Mouse (Mus musculus): Measurements from ENCODE around the gene Fcor. TPM values are rescaled to one million over a fixed set of nuclear protein-coding genes. Genes with fewer than 3 reads are reported as not detected.
A peak's percentile ranks its signal among the peaks of the same experiment; 100 is the strongest.

Gene Fcor
- polyA plus RNA-seq, 1 experiment: 0.59 TPM

GRCm38 (mm10) chr8:3676131-3676992 lies 4.2 kb upstream of the Fcor start, which contains the start of gene Trappc5:
TSS of gene Trappc5 (plus strand) at chr8:3676299.
- TF ChIP-seq POLR2A (IDR thresholded peaks at IDR 0.05; ENCODE audit: control insufficient read depth, low read depth, low read length) (peak; percentile 71), CTCF (IDR thresholded peaks at IDR 0.05; ENCODE audit: control insufficient read depth, insufficient read depth, insufficient replicate concordance, low read depth, low read length) (peak; percentile 95)

GRCm38 (mm10) chr8:3674671-3675070 lies 2.5 kb upstream of the Fcor start:
- H3K27me3 ChIP-seq (ENCODE audit: control insufficient read depth, insufficient read depth, low read length): no peaks in the 10 kb centered on the region
- no peak for TF ChIP-seq POLR2A (IDR thresholded peaks at IDR 0.05; ENCODE audit: control insufficient read depth, low read depth, low read length)
- TF ChIP-seq CTCF (IDR thresholded peaks at IDR 0.05; ENCODE audit: control insufficient read depth, insufficient read depth, insufficient replicate concordance, low read depth, low read length): no peak
- H3K36me3 ChIP-seq (ENCODE audit: control insufficient read depth, insufficient read depth, low read length): no peaks in the 10 kb centered on the region; the same call in 1 of the 2 replicates
- H3K4me3 ChIP-seq (ENCODE audit: control insufficient read depth, low read depth, low read length): no peak overlapping the region
- peaks cover 14% of the 10 kb centered on the region for H3K4me1 ChIP-seq (ENCODE audit: control insufficient read depth, insufficient read depth, low read length)
- no peak overlapping the region for H3K27ac ChIP-seq (ENCODE audit: control insufficient read depth, insufficient read depth, low read depth, low read length)

More at GRCm38 (mm10) chr8:3676131-3676992, 4.2 kb upstream of the Fcor start, which contains the start of gene Trappc5:
- H3K36me3 ChIP-seq (ENCODE audit: control insufficient read depth, insufficient read depth, low read length): no peaks in the 10 kb centered on the region; the same call in 1 of the 2 replicates
- no peaks in the 10 kb centered on the region for H3K27me3 ChIP-seq (ENCODE audit: control insufficient read depth, insufficient read depth, low read length)
- peak within 1 kb of the TSS; percentile 99 for H3K4me3 ChIP-seq (ENCODE audit: control insufficient read depth, low read depth, low read length)
- peaks cover 14% of the 10 kb centered on the region for H3K4me1 ChIP-seq (ENCODE audit: control insufficient read depth, insufficient read depth, low read length)
- peak within 1 kb of the TSS; percentile 92 for H3K27ac ChIP-seq (ENCODE audit: control insufficient read depth, insufficient read depth, low read depth, low read length)

- H3K4me1 ChIP-seq (ENCODE audit: control insufficient read depth, insufficient read depth, low read length): no peaks in the 10 kb centered on the region; the same call in 1 of the 2 replicates
- H3K4me3 ChIP-seq (ENCODE audit: control insufficient read depth, low read depth, low read length): no peak overlapping the region
- H3K27me3 ChIP-seq (ENCODE audit: control insufficient read depth, insufficient read depth, low read length): no peaks in the 10 kb centered on the region
- no peaks in the 10 kb centered on the region for H3K36me3 ChIP-seq (ENCODE audit: control insufficient read depth, insufficient read depth, low read length)
- TF ChIP-seq POLR2A (IDR thresholded peaks at IDR 0.05; ENCODE audit: control insufficient read depth, low read depth, low read length): no peak
- TF ChIP-seq CTCF (IDR thresholded peaks at IDR 0.05; ENCODE audit: control insufficient read depth, insufficient read depth, insufficient replicate concordance, low read depth, low read length): no peak
- no peak overlapping the region for H3K27ac ChIP-seq (ENCODE audit: control insufficient read depth, insufficient read depth, low read depth, low read length)
Measured at GRCm38 (mm10) chr8:3670388-3670787, 1.8 kb downstream of the Fcor start.

GRCm38 (mm10) chr8:3665507-3665906 lies 6.7 kb downstream of the Fcor start, which contains the start of gene Mcemp1:
TSS of gene Mcemp1 (plus strand) at chr8:3665754.
- TF ChIP-seq CTCF (IDR thresholded peaks at IDR 0.05; ENCODE audit: control insufficient read depth, insufficient read depth, insufficient replicate concordance, low read depth, low read length): no peak
- H3K36me3 ChIP-seq (ENCODE audit: control insufficient read depth, insufficient read depth, low read length): no peaks in the 10 kb centered on the region

GRCm38 (mm10) chr8:3664405-3664804 lies 7.8 kb downstream of the Fcor start:
- Histone ChIP-seq H3K27ac (ENCODE audit: control insufficient read depth, insufficient read depth, low read depth, low read length) (no peak overlapping the region), H3K4me1 (ENCODE audit: control insufficient read depth, insufficient read depth, low read length) (no peaks in the 10 kb centered on the region), H3K4me3 (ENCODE audit: control insufficient read depth, low read depth, low read length) (no peak overlapping the region), H3K27me3 (ENCODE audit: control insufficient read depth, insufficient read depth, low read length) (no peaks in the 10 kb centered on the region), H3K36me3 (ENCODE audit: control insufficient read depth, insufficient read depth, low read length) (no peaks in the 10 kb centered on the region)
- no peak for TF ChIP-seq POLR2A (IDR thresholded peaks at IDR 0.05; ENCODE audit: control insufficient read depth, low read depth, low read length)
- TF ChIP-seq CTCF (IDR thresholded peaks at IDR 0.05; ENCODE audit: control insufficient read depth, insufficient read depth, insufficient replicate concordance, low read depth, low read length): no peak

More at GRCm38 (mm10) chr8:3665507-3665906, 6.7 kb downstream of the Fcor start, which contains the start of gene Mcemp1:
- Histone ChIP-seq H3K4me1 (ENCODE audit: control insufficient read depth, insufficient read depth, low read length) (no peaks in the 10 kb centered on the region), H3K4me3 (ENCODE audit: control insufficient read depth, low read depth, low read length) (no peak within 1 kb of the TSS), H3K27ac (ENCODE audit: control insufficient read depth, insufficient read depth, low read depth, low read length) (no peak within 1 kb of the TSS), H3K27me3 (ENCODE audit: control insufficient read depth, insufficient read depth, low read length) (no peaks in the 10 kb centered on the region)

GRCm38 (mm10) chr8:3660889-3661288 lies 11.3 kb downstream of the Fcor start:
- Histone ChIP-seq H3K36me3 (ENCODE audit: control insufficient read depth, insufficient read depth, low read length) (no peaks in the 10 kb centered on the region), H3K27me3 (ENCODE audit: control insufficient read depth, insufficient read depth, low read length) (no peaks in the 10 kb centered on the region), H3K27ac (ENCODE audit: control insufficient read depth, insufficient read depth, low read depth, low read length) (no peak overlapping the region), H3K4me1 (ENCODE audit: control insufficient read depth, insufficient read depth, low read length) (peaks cover 8% of the 10 kb centered on the region), H3K4me3 (ENCODE audit: control insufficient read depth, low read depth, low read length) (no peak overlapping the region)
- no peak for TF ChIP-seq CTCF (IDR thresholded peaks at IDR 0.05; ENCODE audit: control insufficient read depth, insufficient read depth, insufficient replicate concordance, low read depth, low read length)
- no peak for TF ChIP-seq POLR2A (IDR thresholded peaks at IDR 0.05; ENCODE audit: control insufficient read depth, low read depth, low read length)

GRCm38 (mm10) chr8:3656725-3657381 lies 15.3 kb downstream of the Fcor start:
- Histone ChIP-seq H3K27ac (ENCODE audit: control insufficient read depth, insufficient read depth, low read depth, low read length) (no peak overlapping the region), H3K27me3 (ENCODE audit: control insufficient read depth, insufficient read depth, low read length) (no peaks in the 10 kb centered on the region), H3K4me1 (ENCODE audit: control insufficient read depth, insufficient read depth, low read length) (peaks cover 10% of the 10 kb centered on the region), H3K4me3 (ENCODE audit: control insufficient read depth, low read depth, low read length) (peak overlapping the region; percentile 26), H3K36me3 (ENCODE audit: control insufficient read depth, insufficient read depth, low read length) (no peaks in the 10 kb centered on the region)
- TF ChIP-seq CTCF (IDR thresholded peaks at IDR 0.05; ENCODE audit: control insufficient read depth, insufficient read depth, insufficient replicate concordance, low read depth, low read length) (no peak), POLR2A (IDR thresholded peaks at IDR 0.05; ENCODE audit: control insufficient read depth, low read depth, low read length) (no peak)

All from testis, adult 2 months (tissue).